Mouse (Mus musculus): ENCODE results near the gene Cuta. TPM values are rescaled to one million over a fixed set of nuclear protein-coding genes. Genes with fewer than 3 reads are reported as not detected.

Gene Cuta
- polyA plus RNA-seq (2014; fragmentation: Illumina TruSeq; extraction: RNeasy Lipid Tissue Mini Kit (QIAGEN cat#74804)) = 11.3 TPM

DNA sequence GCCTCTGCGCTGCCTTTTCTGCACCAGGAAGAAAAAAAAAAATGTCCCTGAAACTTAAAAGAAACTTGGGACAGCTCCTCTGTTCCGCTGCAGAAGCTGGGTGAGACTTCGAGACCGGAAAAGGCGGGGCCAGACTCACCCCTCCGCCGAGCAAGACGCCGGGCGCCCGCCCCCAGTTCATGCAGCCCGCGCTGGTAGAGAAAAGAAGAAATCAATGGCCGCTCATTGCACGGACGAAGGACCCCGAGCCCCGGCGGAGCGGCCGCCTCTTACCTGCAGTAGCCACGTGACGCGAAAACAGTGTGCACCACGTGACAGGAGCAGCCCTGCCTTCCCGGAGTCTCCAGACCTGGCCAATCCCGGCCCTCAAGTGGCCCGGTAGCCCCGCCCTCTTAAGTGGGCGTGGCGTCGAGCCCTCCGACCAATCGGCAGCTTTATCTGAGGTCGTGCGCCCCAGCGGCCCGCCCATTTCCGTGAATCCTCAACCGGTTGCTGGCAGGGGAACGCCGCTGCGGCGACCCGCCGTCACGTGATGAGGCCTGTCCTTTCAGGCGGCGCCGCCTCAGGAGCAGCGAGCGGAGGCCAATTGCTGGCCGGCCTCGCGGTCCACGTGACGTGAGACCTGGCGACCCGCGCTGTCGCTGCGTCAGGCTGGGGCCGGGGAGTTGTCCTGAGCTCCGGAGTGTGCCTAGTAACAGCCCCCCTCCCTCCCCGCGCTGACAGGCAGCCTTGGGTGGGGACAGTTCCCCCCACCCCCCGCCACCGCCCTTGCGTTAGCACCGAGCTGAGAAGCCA is at the start of gene Cuta:
TSS of gene Cuta (minus strand) at position 392 of the 795 bp plus-strand sequence.

GRCm38 (mm10) chr17:26972703-26973574 is 33.6 kb upstream of the Cuta start, which contains the start of gene Zbtb9:
Zbtb9 (plus strand) TSS chr17:26973167.

GRCm38 (mm10) chr17:26941031-26941789 is 1.8 kb upstream of the Cuta start, which contains the start of gene Syngap1:
Syngap1 (plus strand) TSS chr17:26941253.

GRCm38 (mm10) chr17:26932839-26933398 is 6.5 kb downstream of the Cuta start, which contains the start of gene Phf1:
Phf1 (plus strand) TSS chr17:26933052.

DNA sequence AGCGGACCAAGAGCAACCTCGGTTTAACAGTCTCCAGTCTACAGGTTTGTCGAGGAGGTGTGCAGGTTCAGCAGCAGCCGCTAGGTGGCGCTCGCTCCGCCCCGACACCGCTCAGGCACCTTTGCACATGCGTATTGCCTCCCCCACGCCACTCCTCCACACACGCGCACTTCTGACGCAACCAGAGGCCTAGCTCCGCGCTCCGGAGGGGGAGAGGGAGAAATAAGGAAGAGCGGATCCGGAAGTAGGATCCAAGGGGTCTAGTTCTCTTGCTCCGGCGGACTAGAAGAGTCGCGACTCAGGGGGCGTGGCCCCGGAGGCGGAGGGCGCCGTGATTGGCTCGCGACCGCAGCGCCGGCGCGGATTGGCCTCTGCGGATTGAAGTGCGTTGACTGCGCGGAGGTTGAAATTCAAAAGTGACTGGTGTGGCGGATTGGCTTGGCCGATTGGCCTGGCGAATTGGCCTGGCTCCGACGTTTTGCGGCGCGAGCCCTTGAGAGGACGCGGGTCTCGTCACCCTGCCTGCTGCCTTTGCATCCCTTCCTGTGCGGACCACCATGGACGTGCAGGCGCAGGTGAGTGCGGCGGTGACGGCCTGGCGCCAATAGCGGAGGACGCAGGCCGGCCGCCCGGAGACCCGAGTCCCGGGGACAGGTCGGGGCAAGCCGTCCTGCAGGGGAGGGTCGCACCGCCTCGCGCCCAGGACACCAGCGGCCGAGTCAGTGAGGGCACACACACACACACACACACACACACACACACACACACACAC is 22.5 kb downstream of the Cuta start, which contains the start of gene Kifc5b:
TSS of gene Kifc5b (plus strand) at position 381 of the 772 bp plus-strand sequence.

Other genes with a start within 250 kb of the Cuta start
- 87.5 TPM for gene Crebrf, start 223.9 kb downstream of the Cuta start, polyA plus RNA-seq (2014; fragmentation: Illumina TruSeq; extraction: RNeasy Lipid Tissue Mini Kit (QIAGEN cat#74804))
- 16.7 TPM for gene Bnip1, start 158.5 kb downstream of the Cuta start, polyA plus RNA-seq (2014; fragmentation: Illumina TruSeq; extraction: RNeasy Lipid Tissue Mini Kit (QIAGEN cat#74804))
- not detected for gene Nkx2-5, start 94.6 kb downstream of the Cuta start, polyA plus RNA-seq (2014; fragmentation: Illumina TruSeq; extraction: RNeasy Lipid Tissue Mini Kit (QIAGEN cat#74804))
- 0.31 TPM for gene Kifc5b, start 22.5 kb downstream of the Cuta start, polyA plus RNA-seq (2014; fragmentation: Illumina TruSeq; extraction: RNeasy Lipid Tissue Mini Kit (QIAGEN cat#74804))
- 1.8 TPM for gene Phf1, start 6.5 kb downstream of the Cuta start, polyA plus RNA-seq (2014; fragmentation: Illumina TruSeq; extraction: RNeasy Lipid Tissue Mini Kit (QIAGEN cat#74804))
- gene Syngap1, start 1.7 kb upstream of the Cuta start, polyA plus RNA-seq (2014; fragmentation: Illumina TruSeq; extraction: RNeasy Lipid Tissue Mini Kit (QIAGEN cat#74804)) = 1.2 TPM
- gene Zbtb9, start 33.6 kb upstream of the Cuta start, polyA plus RNA-seq (2014; fragmentation: Illumina TruSeq; extraction: RNeasy Lipid Tissue Mini Kit (QIAGEN cat#74804)) = 17.3 TPM
- gene Bak1, start 89.4 kb upstream of the Cuta start, polyA plus RNA-seq (2014; fragmentation: Illumina TruSeq; extraction: RNeasy Lipid Tissue Mini Kit (QIAGEN cat#74804)) = 1.3 TPM
- gene Itpr3, start 117.7 kb upstream of the Cuta start, polyA plus RNA-seq (2014; fragmentation: Illumina TruSeq; extraction: RNeasy Lipid Tissue Mini Kit (QIAGEN cat#74804)) = 0.37 TPM
- gene Uqcc2, start 194.3 kb upstream of the Cuta start, polyA plus RNA-seq (2014; fragmentation: Illumina TruSeq; extraction: RNeasy Lipid Tissue Mini Kit (QIAGEN cat#74804)) = 8.7 TPM
- 0.26 TPM for gene Ip6k3, start 228.2 kb upstream of the Cuta start, polyA plus RNA-seq (2014; fragmentation: Illumina TruSeq; extraction: RNeasy Lipid Tissue Mini Kit (QIAGEN cat#74804))